Mouse (Mus musculus) ES-E14 (cell line): ENCODE data around the gene Klhl2. TPM values are rescaled to one million over a fixed set of nuclear protein-coding genes. Genes with fewer than 3 reads are reported as not detected.
A peak's percentile ranks its signal among the peaks of the same experiment; 100 is the strongest.

ENCODE experiments used
- DNase-seq: peaks from one replicate; pipeline ENCODE4 v3.0.0-alpha.2; 2013; ENCODE audit warnings: low read depth, low spot score
- H3K27ac ChIP-seq: 2 replicates; pipeline ENCODE4 v1.5.1; 2012; ENCODE audit warnings: low read depth, mild to moderate bottlenecking, low read length, moderate library complexity, mixed read lengths; ENCODE audit not compliant: poor library complexity, insufficient read depth, severe bottlenecking
- H3K36me3 ChIP-seq: 2 replicates; pipeline ENCODE4 v1.6.1; 2012; ENCODE audit warnings: mild to moderate bottlenecking, low read length, moderate library complexity, mixed read lengths; ENCODE audit not compliant: control insufficient read depth, poor library complexity, insufficient read depth, severe bottlenecking
- H3K4me1 ChIP-seq, 2 experiments: fragments of 150-350 bp in 1 of 2; sonication (generic) in 1 of 2; 2 replicates each; pipeline ENCODE4 v1.6.1; 2012; ENCODE audit warnings: low read length in 2 of 2, mild to moderate bottlenecking in 1 of 2, mixed read lengths in 1 of 2; ENCODE audit not compliant: control insufficient read depth in 2 of 2, insufficient read depth in 2 of 2, poor library complexity in 1 of 2
- H3K4me3 ChIP-seq, 2 experiments: fragments of 150-350 bp in 1 of 2; sonication (generic) in 1 of 2; 2 replicates each; pipeline ENCODE4 v1.5.1; 2012; ENCODE audit warnings: low read length in 2 of 2, low read depth in 1 of 2, mild to moderate bottlenecking in 1 of 2, mixed read lengths in 1 of 2; ENCODE audit not compliant: insufficient read depth in 1 of 2, poor library complexity in 1 of 2, severe bottlenecking in 1 of 2
- H3K9ac ChIP-seq: 2 replicates; pipeline ENCODE4 v1.6.1; 2012; ENCODE audit warnings: low read depth, mild to moderate bottlenecking, low read length, mixed read lengths; ENCODE audit not compliant: poor library complexity, insufficient read depth, severe bottlenecking
- H3K9me3 ChIP-seq: fragments of 150-350 bp; sonication (generic); 2 replicates; pipeline ENCODE4 v1.6.1; 2012; ENCODE audit warnings: low read depth, mild to moderate bottlenecking, low read length; ENCODE audit not compliant: control insufficient read depth, insufficient read depth
- CHD2 ChIP-seq: IDR thresholded peaks from 2 replicates; pipeline ENCODE4 v1.6.1; 2014; ENCODE audit warnings: mild to moderate bottlenecking, low read depth, low read length, inconsistent platforms
- HCFC1 ChIP-seq: IDR thresholded peaks from 2 replicates; pipeline ENCODE4 v1.6.1; 2012; ENCODE audit warnings: low read length, inconsistent platforms, borderline replicate concordance; ENCODE audit not compliant: insufficient read depth
- MAFK ChIP-seq: IDR thresholded peaks from 2 replicates; pipeline ENCODE4 v1.6.1; 2014; ENCODE audit warnings: mild to moderate bottlenecking, low read depth, low read length, inconsistent platforms; ENCODE audit not compliant: insufficient read depth
- ZC3H11A ChIP-seq: IDR thresholded peaks from 2 replicates; pipeline ENCODE4 v1.6.1; 2012; ENCODE audit warnings: low read depth, mild to moderate bottlenecking, inconsistent platforms, low read length, borderline replicate concordance
- ZNF384 ChIP-seq: IDR thresholded peaks from 2 replicates; pipeline ENCODE4 v1.6.1; 2012; ENCODE audit warnings: low read depth, low read length, inconsistent platforms
- in situ Hi-C, 2 experiments: fragments of 600-800 bp; cut with MboI; formaldehyde crosslinking; loops; one replicate each; pipeline ENCODE4 v1.15.1; 2025; ENCODE audit warnings: low sequenced_read_pairs in 2 of 2, inconsistent platforms in 1 of 2; ENCODE audit not compliant: unreplicated experiment in 2 of 2
- total RNA-seq: library from RNA; depleted of rRNA; stranded (reverse); fragments of 300-350 nt; gene quantifications from 2 replicates; pipeline ENCODE4 v1.2.3, GENCODE M21; 2012; rRNA removed

Klhl2 gene
- total RNA-seq: 16.3 and 21.9 TPM in 2 replicates

DNA sequence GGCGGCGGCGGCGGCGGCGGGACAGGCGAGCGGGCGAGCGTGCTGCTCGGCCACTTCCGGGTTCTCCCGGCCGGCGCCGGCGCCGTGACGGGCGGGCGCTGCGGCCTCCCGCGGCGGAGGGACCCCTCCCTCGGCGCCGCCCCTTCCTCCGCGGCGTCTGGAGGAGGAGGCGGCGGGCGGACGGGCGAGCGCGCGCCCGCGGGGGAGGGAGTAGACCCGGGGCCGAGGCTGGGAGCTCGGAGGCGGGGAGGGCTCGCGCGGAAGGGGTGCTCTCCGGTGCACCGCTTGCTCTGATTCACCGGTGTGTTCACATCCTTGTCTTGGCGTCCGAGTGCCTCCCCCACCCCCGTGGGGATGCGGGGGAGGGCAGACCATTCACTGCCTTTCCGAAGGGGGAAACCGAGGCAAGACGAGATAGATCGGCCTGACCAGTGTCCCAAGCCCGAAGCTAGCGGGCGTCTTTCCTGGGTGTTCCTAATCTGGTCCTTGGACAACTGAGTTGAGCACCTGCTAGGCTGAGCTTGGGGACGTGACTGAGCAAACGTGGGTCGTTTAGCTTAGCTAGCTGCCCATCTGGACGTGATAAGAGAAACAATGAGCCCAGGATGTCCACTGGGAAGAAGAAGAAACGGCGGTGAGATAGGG is at the start of gene Klhl2:
Gene Klhl2, minus strand, starts transcription at position 121 of the 645 bp plus-strand sequence.
- no peak within 1 kb of the TSS for H3K27ac ChIP-seq
- in situ Hi-C loops: no loop called here
- H3K36me3 ChIP-seq: no peaks in the 10 kb centered on the region
- no peaks in the 10 kb centered on the region for H3K9me3 ChIP-seq
- H3K4me3 ChIP-seq: peak within 1 kb of the TSS; percentile 92 to 99
- peak within 1 kb of the TSS; percentile 73 for H3K9ac ChIP-seq
- no peak for DNase-seq
- TF ChIP-seq HCFC1 (no peak), CHD2 (no peak), ZC3H11A (no peak), MAFK (no peak), ZNF384 (no peak)
- peaks cover 6% of the 10 kb centered on the region in 2 experiments for H3K4me1 ChIP-seq

- Histone ChIP-seq H3K9me3 (no peaks in the 10 kb centered on the region), H3K27ac (no peak overlapping the region), H3K4me3 (no peak overlapping the region), H3K9ac (no peak overlapping the region), H3K36me3 (no peaks in the 10 kb centered on the region), H3K4me1 (no peaks in the 10 kb centered on the region)
- in situ Hi-C loops: no loop called here
- no peak for DNase-seq
- no peak for TF ChIP-seq MAFK
- TF ChIP-seq HCFC1: no peak
- no peak for TF ChIP-seq ZC3H11A
- TF ChIP-seq ZNF384: no peak
- no peak for TF ChIP-seq CHD2
Observed at GRCm38 (mm10) chr8:64898710-64899109, 48.9 kb upstream of the Klhl2 start.

GRCm38 (mm10) chr8:64896731-64897130 is 46.9 kb upstream of the Klhl2 start:
- no peaks in the 10 kb centered on the region for H3K36me3 ChIP-seq
- H3K4me3 ChIP-seq: no peak overlapping the region
- H3K9ac ChIP-seq: no peak overlapping the region
- no peak for DNase-seq
- H3K9me3 ChIP-seq: no peaks in the 10 kb centered on the region
- no peak for TF ChIP-seq ZNF384
- no peak for TF ChIP-seq MAFK
- no peak for TF ChIP-seq ZC3H11A
- TF ChIP-seq CHD2: no peak
- TF ChIP-seq HCFC1: no peak
- H3K4me1 ChIP-seq: no peaks in the 10 kb centered on the region
- in situ Hi-C loops: no loop called here
- no peak overlapping the region for H3K27ac ChIP-seq

DNA sequence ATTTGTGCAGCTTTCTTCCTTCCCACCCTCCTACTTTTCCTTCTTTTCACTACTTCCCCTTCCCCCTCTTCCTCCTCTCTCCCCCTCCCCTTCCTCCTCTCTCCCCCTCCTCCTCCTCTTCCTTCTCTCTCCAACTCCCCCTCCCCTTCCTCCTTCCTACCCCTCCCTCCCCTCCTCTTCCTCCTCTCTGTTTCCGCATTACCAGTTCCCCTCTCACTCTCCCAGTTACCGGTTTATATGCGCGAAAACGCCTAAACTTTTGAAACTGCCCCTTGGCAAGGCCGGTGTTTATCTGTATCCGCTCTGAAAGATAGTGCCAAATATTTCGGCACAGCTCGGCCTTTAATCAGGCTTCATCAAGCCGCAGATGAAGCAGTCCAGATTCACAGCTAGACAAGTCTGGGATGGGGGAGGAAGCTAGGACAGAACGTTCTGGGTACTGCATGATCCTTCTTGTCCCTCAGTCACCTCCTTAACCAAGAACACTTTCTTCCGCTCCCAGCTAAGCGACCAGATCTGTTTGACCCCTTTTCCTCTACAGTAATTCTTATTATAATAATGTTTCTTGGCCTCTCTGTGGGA is 30.9 kb upstream of the Klhl2 start:
- Histone ChIP-seq H3K4me1 (0 out of 4 replicates have a peak, but pooled peaks cover 0 to 3% of the 10 kb centered on the region in 2 experiments), H3K9me3 (no peaks in the 10 kb centered on the region), H3K36me3 (no peaks in the 10 kb centered on the region), H3K27ac (no peak overlapping the region), H3K4me3 (peak overlapping the region in 1 of 2 experiments; percentile 45; a peak in 2 of 4 replicates), H3K9ac (no peak overlapping the region)
- TF ChIP-seq HCFC1: no peak
- TF ChIP-seq ZNF384: no peak
- no peak for TF ChIP-seq ZC3H11A
- no peak for TF ChIP-seq MAFK
- no peak for TF ChIP-seq CHD2
- in situ Hi-C loops: no loop called here
- DNase-seq: no peak
